Mouse (Mus musculus) left cerebral cortex, adult 9 months (tissue): ENCODE results near the gene Trnau1ap.
"Not testable (repeated sequence)": the region's sequence is repeated elsewhere in the genome, so short reads cannot be mapped to it uniquely, and the experiment has no call there.

Experiments used
- DNase-seq, 2 experiments: peaks; one replicate each; pipeline ENCODE4 v3.0.0; 2022; ENCODE audit warnings: low spot score in 2 of 2

Gene Trnau1ap

GRCm38 (mm10) chr4:132301486-132301885 is 27.9 kb downstream of the Trnau1ap start:
- DNase-seq, result no peak

- DNase-seq, result no peak
Measured at GRCm38 (mm10) chr4:132299849-132300248, 29.5 kb downstream of the Trnau1ap start.

GRCm38 (mm10) chr4:132295696-132296390 is 33.5 kb downstream of the Trnau1ap start:
- no peak for DNase-seq

- no peak for DNase-seq
Measured at GRCm38 (mm10) chr4:132293682-132294240, 35.6 kb downstream of the Trnau1ap start.

GRCm38 (mm10) chr4:132292988-132293387 is 36.4 kb downstream of the Trnau1ap start:
- peak in 1 of 2 experiments; percentile 46 for DNase-seq

GRCm38 (mm10) chr4:132291624-132292335 is 37.6 kb downstream of the Trnau1ap start:
- no peak for DNase-seq

GRCm38 (mm10) chr4:132291056-132291455 is 38.3 kb downstream of the Trnau1ap start:
- DNase-seq, result no peak

- DNase-seq, result not testable (repeated sequence)
Measured at GRCm38 (mm10) chr4:132288840-132289239, 40.5 kb downstream of the Trnau1ap start.

GRCm38 (mm10) chr4:132275949-132276348 is 53.4 kb downstream of the Trnau1ap start:
- no peak for DNase-seq

GRCm38 (mm10) chr4:132274156-132274862 is 55.0 kb downstream of the Trnau1ap start, which contains the start of gene Taf12:
TSS of gene Taf12 (plus strand) at chr4:132274375.
- peak; percentile 80 to 93 for DNase-seq

GRCm38 (mm10) chr4:132273166-132273565 is 56.2 kb downstream of the Trnau1ap start:
- DNase-seq, result no peak

- peak; percentile 74 to 89 for DNase-seq
Measured at GRCm38 (mm10) chr4:132269740-132270560, 59.4 kb downstream of the Trnau1ap start.

GRCm38 (mm10) chr4:132268871-132269739 is 60.2 kb downstream of the Trnau1ap start:
- no peak for DNase-seq

- no peak for DNase-seq
Measured at GRCm38 (mm10) chr4:132266835-132267349, 62.4 kb downstream of the Trnau1ap start.

GRCm38 (mm10) chr4:132263313-132263712 is 66.0 kb downstream of the Trnau1ap start:
- no peak for DNase-seq

GRCm38 (mm10) chr4:132262358-132262616 is 67.1 kb downstream of the Trnau1ap start:
- DNase-seq, result no peak
